Mouse (Mus musculus) small intestine, adult 2 months (tissue): ENCODE data around the gene Ets1. TPM values are rescaled to one million over a fixed set of nuclear protein-coding genes. Genes with fewer than 3 reads are reported as not detected.

ENCODE experiments used
- H3K27ac ChIP-seq: fragments of 200-500 bp; 2 replicates; pipeline ENCODE4 v1.5.1; 2012; ENCODE audit warnings: low read depth, low read length, control low read depth, inconsistent platforms; ENCODE audit not compliant: insufficient read depth
- H3K27me3 ChIP-seq: fragments of 200-500 bp; 2 replicates; pipeline ENCODE4 v1.6.1; 2012; ENCODE audit warnings: mild to moderate bottlenecking, moderate library complexity, low read length, inconsistent platforms; ENCODE audit not compliant: control insufficient read depth, insufficient read depth
- H3K36me3 ChIP-seq: fragments of 200-500 bp; 2 replicates; pipeline ENCODE4 v1.6.1; 2012; ENCODE audit warnings: mild to moderate bottlenecking, low read length, control low read depth, inconsistent platforms; ENCODE audit not compliant: control insufficient read depth, insufficient read depth
- H3K4me1 ChIP-seq: fragments of 200-500 bp; 2 replicates; pipeline ENCODE4 v1.6.1; 2012; ENCODE audit warnings: low read length, inconsistent platforms, mixed read lengths; ENCODE audit not compliant: control insufficient read depth, insufficient read depth, insufficient read length
- H3K4me3 ChIP-seq: fragments of 200-500 bp; 2 replicates; pipeline ENCODE4 v1.5.1; 2012; ENCODE audit warnings: low read depth, mild to moderate bottlenecking, control low read depth, inconsistent platforms, low read length, moderate library complexity
- CTCF ChIP-seq: fragments of 200-500 bp; IDR thresholded peaks from 2 replicates; pipeline ENCODE4 v1.5.1; 2012; ENCODE audit warnings: low read depth, mild to moderate bottlenecking, control low read depth, inconsistent platforms, low read length, moderate library complexity, mixed read lengths; ENCODE audit not compliant: insufficient replicate concordance, insufficient read length; ENCODE audit errors: extremely low read depth
- POLR2A ChIP-seq: fragments of 200-500 bp; IDR thresholded peaks from 2 replicates; pipeline ENCODE4 v1.6.1; 2012; ENCODE audit warnings: low read depth, mild to moderate bottlenecking, control low read depth, inconsistent platforms, low read length, moderate library complexity
- WGBS: fragments of 180-500 bp; shearing (Covaris S2); methylation state at CpG from one replicate; pipeline ENCODE4 v1.1.7; 2018; 5-methylcytosine and 5-hydroxymethylcytosine counted together
- polyA plus RNA-seq: library from polyadenylated mRNA; depleted of rRNA; stranded (reverse); fragments of >200 nt; gene quantifications from 2 replicates; pipeline ENCODE4 v1.2.3, GENCODE M21; 2012; rRNA removed

The Ets1 gene
- polyA plus RNA-seq = 4.7 and 10.2 TPM in 2 replicates

- peak within 1 kb of the TSS; percentile 38 for H3K4me3 ChIP-seq
Measured at GRCm38 (mm10) chr9:32635627-32636385, at the start of gene Ets1. TSS of gene Ets1 (plus strand) at chr9:32636221.

GRCm38 (mm10) chr9:32589900-32590299 is 46.1 kb upstream of the Ets1 start:
- Histone ChIP-seq H3K27ac (no peak overlapping the region), H3K27me3 (no peaks in the 10 kb centered on the region), H3K4me3 (no peak overlapping the region), H3K36me3 (no peaks in the 10 kb centered on the region), H3K4me1 (peaks cover under 1% of the 10 kb centered on the region)
- 11% methylated on average over 8 of the region's 8 CpGs for WGBS
- TF ChIP-seq POLR2A (no peak), CTCF (peak; percentile 89; the same call in 1 of the 2 replicates)

More at GRCm38 (mm10) chr9:32635627-32636385, at the start of gene Ets1:
- H3K27ac ChIP-seq = no peak within 1 kb of the TSS
- TF ChIP-seq POLR2A (no peak), CTCF (no peak)
- WGBS = 2% methylated on average over 10 of the region's 10 CpGs
- 0 out of 2 replicates have a peak, but pooled peaks cover 4% of the 10 kb centered on the region for H3K27me3 ChIP-seq
- no peaks in the 10 kb centered on the region for H3K4me1 ChIP-seq
- H3K36me3 ChIP-seq = no peaks in the 10 kb centered on the region

GRCm38 (mm10) chr9:32590571-32590970 is 45.5 kb upstream of the Ets1 start:
- Histone ChIP-seq H3K4me1 (peaks cover 3% of the 10 kb centered on the region), H3K36me3 (no peaks in the 10 kb centered on the region), H3K27ac (no peak overlapping the region), H3K27me3 (no peaks in the 10 kb centered on the region), H3K4me3 (no peak overlapping the region)
- WGBS = 71% methylated on average over 5 of the region's 5 CpGs
- TF ChIP-seq POLR2A (no peak), CTCF (no peak)

GRCm38 (mm10) chr9:32591732-32592582 is 44.1 kb upstream of the Ets1 start:
- Histone ChIP-seq H3K4me3 (no peak overlapping the region), H3K36me3 (no peaks in the 10 kb centered on the region), H3K27me3 (no peaks in the 10 kb centered on the region), H3K4me1 (peaks cover 3% of the 10 kb centered on the region), H3K27ac (peak overlapping the region; percentile 36; the same call in 1 of the 2 replicates)
- TF ChIP-seq CTCF (peak; percentile 61; the same call in 1 of the 2 replicates), POLR2A (no peak)
- WGBS = 12% methylated on average over 14 of the region's 14 CpGs

DNA sequence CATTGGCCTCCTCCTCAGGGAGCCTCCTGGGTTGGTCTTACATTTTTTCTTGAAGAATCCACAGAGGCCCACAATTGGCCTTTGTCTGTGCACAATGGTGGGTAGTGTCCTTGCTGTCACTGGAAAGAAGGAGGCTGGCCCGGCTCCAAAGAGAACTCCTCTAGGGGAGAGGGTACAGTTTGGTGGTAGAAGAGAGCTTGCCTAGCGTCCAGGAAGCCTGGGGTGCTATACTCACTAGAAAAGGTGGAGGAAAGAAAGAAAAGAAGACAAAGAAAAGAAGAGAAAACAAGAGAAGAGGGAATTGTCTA is 43.5 kb upstream of the Ets1 start:
- Histone ChIP-seq H3K4me3 (no peak overlapping the region), H3K27me3 (no peaks in the 10 kb centered on the region), H3K36me3 (no peaks in the 10 kb centered on the region), H3K27ac (0 out of 2 replicates have a peak overlapping the region, but pooled peaks have one; percentile 36), H3K4me1 (peaks cover 3% of the 10 kb centered on the region)
- TF ChIP-seq CTCF = no peak
- 56% methylated on average over 2 of the region's 2 CpGs for WGBS

DNA sequence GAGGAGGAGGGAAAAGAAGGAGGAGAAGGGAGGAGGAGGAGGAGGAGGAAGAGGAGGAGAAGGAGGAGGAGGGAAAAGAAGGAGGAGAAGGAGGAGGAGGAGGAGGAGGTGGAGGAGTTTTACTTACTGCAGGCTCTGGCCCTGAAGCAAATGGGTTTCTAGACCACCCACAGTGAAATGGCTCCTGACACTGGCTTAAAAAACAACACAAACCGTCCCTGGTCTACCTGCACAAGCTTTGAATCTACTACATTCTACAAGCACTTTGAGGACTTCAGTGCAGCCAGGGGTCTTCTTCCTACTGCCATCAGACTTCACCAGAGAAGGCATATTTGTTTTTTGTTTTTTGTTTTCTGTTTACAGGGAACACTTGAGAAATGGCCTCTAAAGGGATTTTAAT is 42.2 kb upstream of the Ets1 start:
- Histone ChIP-seq H3K4me3 (no peak overlapping the region), H3K36me3 (no peaks in the 10 kb centered on the region), H3K27ac (peak overlapping the region; percentile 55), H3K4me1 (peaks cover 3% of the 10 kb centered on the region), H3K27me3 (no peaks in the 10 kb centered on the region)
- TF ChIP-seq POLR2A (no peak), CTCF (no peak)
- WGBS = 15% methylated on average over 1 of the region's 1 CpGs

GRCm38 (mm10) chr9:32594346-32594745 is 41.7 kb upstream of the Ets1 start:
- peaks cover 3% of the 10 kb centered on the region for H3K4me1 ChIP-seq
- H3K4me3 ChIP-seq = no peak overlapping the region
- TF ChIP-seq CTCF = no peak
- TF ChIP-seq POLR2A = no peak
- no peaks in the 10 kb centered on the region for H3K36me3 ChIP-seq
- H3K27me3 ChIP-seq = no peaks in the 10 kb centered on the region
- WGBS = 45% methylated on average over 4 of the region's 4 CpGs
- H3K27ac ChIP-seq = peak overlapping the region; percentile 1; the same call in 1 of the 2 replicates
